Mouse (Mus musculus) liver, postnatal 0 days (tissue): ENCODE results near the gene Gpat2.

Source experiments
- CTCF ChIP-seq: sonication (generic); IDR thresholded peaks from 2 replicates; pipeline ENCODE4 v1.5.1; 2016; ENCODE audit warnings: antibody characterized with exemption, low read depth
- EP300 ChIP-seq: IDR thresholded peaks from 2 replicates; pipeline ENCODE4 v1.6.1; 2016; ENCODE audit warnings: antibody characterized with exemption, low read depth, mild to moderate bottlenecking

DNA sequence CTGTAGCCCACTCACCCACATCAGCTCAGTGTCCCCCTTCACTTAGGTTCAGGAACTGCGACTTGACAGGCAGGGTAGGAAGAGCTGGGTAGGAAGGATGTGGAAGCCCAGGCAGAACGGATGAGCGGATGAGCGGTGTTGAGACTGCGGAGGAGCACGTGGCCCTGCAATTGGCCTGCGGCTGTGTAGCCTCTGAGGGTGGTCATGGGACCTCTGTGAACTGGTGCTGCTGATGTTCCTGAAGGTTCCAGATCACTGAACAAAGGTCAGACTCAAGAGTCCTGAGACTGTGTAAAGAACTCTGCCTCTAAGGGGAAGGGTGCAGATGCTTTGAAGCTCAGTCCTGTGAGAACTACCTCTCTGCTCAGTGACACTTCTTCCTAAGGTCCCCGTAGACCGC lies 28.1 kb downstream of the Gpat2 start:
- no peak for TF ChIP-seq EP300
- TF ChIP-seq CTCF, result no peak
